Mouse (Mus musculus): ENCODE measurements around the gene Mroh2a. TPM values are rescaled to one million over a fixed set of nuclear protein-coding genes. Genes with fewer than 3 reads are reported as not detected.

Mroh2a gene
- polyA plus RNA-seq, 1 experiment = 3.9 TPM

- H3K27ac ChIP-seq (ENCODE audit: control insufficient read depth, insufficient read depth, low read depth, low read length, poor library complexity) = no peak overlapping the region
- no peaks in the 10 kb centered on the region for H3K4me1 ChIP-seq (ENCODE audit: control insufficient read depth, insufficient read depth, low read length)
- 63% methylated on average over 12 of the region's 12 CpGs for WGBS
- TF ChIP-seq CTCF (IDR thresholded peaks at IDR 0.05; ENCODE audit: control insufficient read depth, insufficient read depth, low read length) = no peak
- no peak for TF ChIP-seq POLR2A (IDR thresholded peaks at IDR 0.05; ENCODE audit: borderline replicate concordance, control insufficient read depth, low read depth, low read length)
- no peak overlapping the region for H3K4me3 ChIP-seq (replicated peaks; ENCODE audit: control insufficient read depth, low read depth, low read length)
Measured at GRCm38 (mm10) chr1:88307180-88307579, 80.4 kb downstream of the Mroh2a start.

- WGBS = 45% methylated on average over 2 of the region's 2 CpGs
- Histone ChIP-seq H3K27ac (ENCODE audit: control insufficient read depth, insufficient read depth, low read depth, low read length, poor library complexity) (no peak overlapping the region), H3K4me1 (ENCODE audit: control insufficient read depth, insufficient read depth, low read length) (no peaks in the 10 kb centered on the region), H3K4me3 (replicated peaks; ENCODE audit: control insufficient read depth, low read depth, low read length) (no peak overlapping the region)
- TF ChIP-seq CTCF (IDR thresholded peaks at IDR 0.05; ENCODE audit: control insufficient read depth, insufficient read depth, low read length) (no peak), POLR2A (IDR thresholded peaks at IDR 0.05; ENCODE audit: borderline replicate concordance, control insufficient read depth, low read depth, low read length) (no peak)
Measured at GRCm38 (mm10) chr1:88309020-88309419, 82.2 kb downstream of the Mroh2a start.

DNA sequence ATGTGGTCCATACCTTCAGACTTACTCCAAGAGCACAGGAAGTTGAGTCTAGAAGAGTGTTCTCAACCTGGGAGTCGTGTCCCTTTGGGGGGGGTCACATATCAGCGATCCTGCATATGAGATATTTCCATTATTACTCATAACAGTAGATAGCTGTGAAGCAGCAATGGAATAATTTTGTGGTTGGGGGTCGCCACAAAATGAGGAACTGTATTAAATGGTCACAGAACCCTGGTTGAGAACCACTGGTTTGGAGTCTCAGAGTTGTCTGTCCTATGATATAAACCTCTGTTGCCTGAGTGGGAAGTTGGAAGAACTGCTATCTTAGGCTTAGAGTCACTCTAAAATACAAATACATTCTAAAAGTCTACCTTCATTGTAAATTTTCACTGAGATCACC is 83.1 kb downstream of the Mroh2a start:
- no peak overlapping the region for H3K4me3 ChIP-seq (replicated peaks; ENCODE audit: control insufficient read depth, low read depth, low read length)
- TF ChIP-seq CTCF (IDR thresholded peaks at IDR 0.05; ENCODE audit: control insufficient read depth, insufficient read depth, low read length) (no peak), POLR2A (IDR thresholded peaks at IDR 0.05; ENCODE audit: borderline replicate concordance, control insufficient read depth, low read depth, low read length) (no peak)
- H3K4me1 ChIP-seq (ENCODE audit: control insufficient read depth, insufficient read depth, low read length) = no peaks in the 10 kb centered on the region
- 40% methylated on average over 3 of the region's 3 CpGs for WGBS
- no peak overlapping the region for H3K27ac ChIP-seq (ENCODE audit: control insufficient read depth, insufficient read depth, low read depth, low read length, poor library complexity)

DNA sequence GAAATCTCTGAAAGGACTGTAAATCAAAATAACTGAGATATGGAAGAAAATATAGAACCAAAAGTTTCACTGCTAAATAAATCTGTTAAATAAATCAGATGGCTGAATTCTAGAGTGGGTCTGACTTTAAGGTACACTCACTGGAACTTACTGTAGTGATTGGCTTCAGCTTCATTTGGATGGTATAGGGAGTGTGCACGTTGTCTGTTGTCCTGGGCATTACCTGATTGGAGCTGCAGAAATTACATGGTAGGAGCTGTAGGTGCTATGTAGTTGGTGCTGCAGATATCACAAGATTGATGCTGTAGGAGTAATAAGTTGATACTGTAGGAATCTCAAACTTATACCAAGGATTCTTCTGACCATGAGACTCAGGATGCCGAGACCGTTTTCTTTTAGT is 83.6 kb downstream of the Mroh2a start:
- H3K27ac ChIP-seq (ENCODE audit: control insufficient read depth, insufficient read depth, low read depth, low read length, poor library complexity) = no peak overlapping the region
- H3K4me1 ChIP-seq (ENCODE audit: control insufficient read depth, insufficient read depth, low read length) = no peaks in the 10 kb centered on the region
- TF ChIP-seq POLR2A (IDR thresholded peaks at IDR 0.05; ENCODE audit: borderline replicate concordance, control insufficient read depth, low read depth, low read length) (no peak), CTCF (IDR thresholded peaks at IDR 0.05; ENCODE audit: control insufficient read depth, insufficient read depth, low read length) (no peak)
- WGBS = 64% methylated on average over 3 of the region's 3 CpGs
- H3K4me3 ChIP-seq (replicated peaks; ENCODE audit: control insufficient read depth, low read depth, low read length) = no peak overlapping the region

Other genes starting within 250 kb of the Mroh2a start
- 4.0 and 4.6 TPM in 2 replicates for gene Usp40, start 218.4 kb upstream of the Mroh2a start, polyA plus RNA-seq (2011; ENCODE audit: insufficient read depth, insufficient read length, low replicate concordance, missing spikeins)
- not detected in 2 replicates for gene Ugt1a10, start 171.6 kb upstream of the Mroh2a start, polyA plus RNA-seq (2011; ENCODE audit: insufficient read depth, insufficient read length, low replicate concordance, missing spikeins)
- gene Ugt1a9, start 156.2 kb upstream of the Mroh2a start, polyA plus RNA-seq (2011; ENCODE audit: insufficient read depth, insufficient read length, low replicate concordance, missing spikeins) = not detected in 2 replicates
- not detected in 2 replicates for gene Ugt1a8, start 139.2 kb upstream of the Mroh2a start, polyA plus RNA-seq (2011; ENCODE audit: insufficient read depth, insufficient read length, low replicate concordance, missing spikeins)
- gene Ugt1a7c, start 131.9 kb upstream of the Mroh2a start, polyA plus RNA-seq (2011; ENCODE audit: insufficient read depth, insufficient read length, low replicate concordance, missing spikeins) = 3.8 TPM in 1 of 2 replicates, not detected in the other
- 1.1 and 6.5 TPM in 2 replicates for gene Ugt1a6b, start 123.7 kb upstream of the Mroh2a start, polyA plus RNA-seq (2011; ENCODE audit: insufficient read depth, insufficient read length, low replicate concordance, missing spikeins)
- 1.0 TPM in 1 of 2 replicates, not detected in the other for gene Ugt1a6a, start 92.2 kb upstream of the Mroh2a start, polyA plus RNA-seq (2011; ENCODE audit: insufficient read depth, insufficient read length, low replicate concordance, missing spikeins)
- 4.0 TPM in 1 of 2 replicates, not detected in the other for gene Ugt1a5, start 61.0 kb upstream of the Mroh2a start, polyA plus RNA-seq (2011; ENCODE audit: insufficient read depth, insufficient read length, low replicate concordance, missing spikeins)
- gene Ugt1a2, start 26.4 kb upstream of the Mroh2a start, polyA plus RNA-seq (2011; ENCODE audit: insufficient read depth, insufficient read length, low replicate concordance, missing spikeins) = 5.8 and 6.3 TPM in 2 replicates
- gene Dnajb3, start 21.2 kb upstream of the Mroh2a start, polyA plus RNA-seq (2011; ENCODE audit: insufficient read depth, insufficient read length, low replicate concordance, missing spikeins) = 10.2 and 12.8 TPM in 2 replicates
- gene Ugt1a1, start 15.0 kb upstream of the Mroh2a start, polyA plus RNA-seq (2011; ENCODE audit: insufficient read depth, insufficient read length, low replicate concordance, missing spikeins) = 1.8 TPM in 1 of 2 replicates, not detected in the other
- gene Hjurp, start 50.6 kb downstream of the Mroh2a start, polyA plus RNA-seq (2011; ENCODE audit: insufficient read depth, insufficient read length, low replicate concordance, missing spikeins) = 66.8 and 135 TPM in 2 replicates
- gene Trpm8, start 50.7 kb downstream of the Mroh2a start, polyA plus RNA-seq (2011; ENCODE audit: insufficient read depth, insufficient read length, low replicate concordance, missing spikeins) = not detected in 2 replicates
- 4.0 TPM in 1 of 2 replicates, not detected in the other for gene Spp2, start 180.0 kb downstream of the Mroh2a start, polyA plus RNA-seq (2011; ENCODE audit: insufficient read depth, insufficient read length, low replicate concordance, missing spikeins)